Mouse (Mus musculus) stomach, postnatal 0 days (tissue): ENCODE measurements at regions not wholly inside any gene's neighbourhood (a gene's known extent, or its start where the extent isn't known, plus 50 kb on each side); places are given as distances from the start of the nearest gene placed in this dataset.
A peak's percentile ranks its signal among the peaks of the same experiment; 100 is the strongest.

ENCODE experiments used
- ATAC-seq: fragments of 200-750 bp; cut with Nextera tagmentation; 2 replicates; pipeline ENCODE4 v1.8.0; 2017; ENCODE audit not compliant: low FRiP score, low TSS enrichment
- DNase-seq: peaks from one replicate; pipeline ENCODE4 v3.0.0-alpha.2; 2016; ENCODE audit warnings: low spot score
- H3K27ac ChIP-seq: fragments of 300-500 bp; sonication (generic); replicated peaks from 2 replicates; pipeline ENCODE4 v1.5.1; 2014; ENCODE audit warnings: mild to moderate bottlenecking, control low read depth
- H3K27me3 ChIP-seq: fragments of 300-500 bp; sonication (generic); 2 replicates; pipeline ENCODE4 v1.6.1; 2014; ENCODE audit warnings: low read length; ENCODE audit not compliant: control insufficient read depth, insufficient read depth
- H3K36me3 ChIP-seq: fragments of 300-500 bp; sonication (generic); 2 replicates; pipeline ENCODE4 v1.6.1; 2014; ENCODE audit warnings: low read length, mixed read lengths; ENCODE audit not compliant: control insufficient read depth, insufficient read depth
- H3K4me1 ChIP-seq: fragments of 300-500 bp; sonication (generic); replicated peaks from 2 replicates; pipeline ENCODE4 v1.6.1; 2014; ENCODE audit warnings: antibody characterized with exemption; ENCODE audit not compliant: control insufficient read depth, insufficient read depth
- H3K4me2 ChIP-seq: fragments of 300-500 bp; sonication (generic); replicated peaks from 2 replicates; pipeline ENCODE4 v1.6.1; 2014; ENCODE audit warnings: low read depth, mild to moderate bottlenecking, control low read depth, moderate library complexity
- H3K4me3 ChIP-seq: fragments of 300-500 bp; sonication (generic); 2 replicates; pipeline ENCODE4 v1.5.1; 2014; ENCODE audit warnings: low read depth, low read length, control low read depth
- H3K9ac ChIP-seq: fragments of 300-500 bp; sonication (generic); 2 replicates; pipeline ENCODE4 v1.6.1; 2014; ENCODE audit warnings: mild to moderate bottlenecking, low read length, control low read depth, mixed read lengths
- H3K9me3 ChIP-seq: fragments of 300-500 bp; sonication (generic); 2 replicates; pipeline ENCODE4 v1.6.1; 2016; ENCODE audit warnings: low read length; ENCODE audit not compliant: control insufficient read depth
- CTCF ChIP-seq: IDR thresholded peaks from 2 replicates; pipeline ENCODE4 v1.5.1; 2016; ENCODE audit warnings: antibody characterized with exemption, low read depth, mild to moderate bottlenecking, moderate library complexity
- EP300 ChIP-seq: optimal IDR thresholded peaks from 2 replicates; pipeline ENCODE3; 2016; ENCODE audit warnings: antibody characterized with exemption
- WGBS: fragments of 180-500 bp; shearing (Covaris S2); extraction: QIAGEN DNeasy Blood & Tissue Kit; methylation state at CpG from one replicate; pipeline ENCODE4 v1.1.7; 2014; 5-methylcytosine and 5-hydroxymethylcytosine counted together

- WGBS = 85% methylated on average over 3 of the region's 3 CpGs
- no peaks in the 10 kb centered on the region for H3K4me1 ChIP-seq
- no peaks in the 10 kb centered on the region for H3K27me3 ChIP-seq
- no peak overlapping the region for H3K9ac ChIP-seq
- no peaks in the 10 kb centered on the region for H3K36me3 ChIP-seq
- no peak for ATAC-seq
- H3K4me2 ChIP-seq = no peak overlapping the region
- no peaks in the 10 kb centered on the region for H3K9me3 ChIP-seq
- no peak overlapping the region for H3K4me3 ChIP-seq
- TF ChIP-seq CTCF = no peak
- no peak for TF ChIP-seq EP300
- no peak for DNase-seq
- no peak overlapping the region for H3K27ac ChIP-seq
Measured at GRCm38 (mm10) chr5:33519394-33519793, 85.6 kb upstream of the Nkx1-1 start.

DNA sequence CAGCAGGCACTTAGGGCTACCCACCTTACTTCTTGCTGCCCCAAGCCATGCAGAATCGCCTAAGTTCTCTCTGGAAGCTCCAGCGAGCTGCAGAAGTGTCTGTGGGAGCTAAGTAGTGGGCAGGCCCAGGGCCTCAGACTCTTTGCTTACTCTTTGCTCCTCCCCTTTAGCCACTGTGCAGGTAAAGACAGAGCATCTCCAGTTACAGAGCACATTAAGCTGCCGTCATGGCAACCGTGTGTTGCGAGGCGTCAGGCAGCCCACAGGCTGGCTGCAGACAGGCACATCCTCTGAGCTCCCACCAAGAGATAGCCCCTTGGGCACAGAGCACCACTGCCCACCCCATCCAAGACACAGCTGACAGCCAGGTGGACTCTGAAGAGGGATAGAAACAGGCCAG, 85.1 kb upstream of the Nkx1-1 start:
- Histone ChIP-seq H3K9me3 (no peaks in the 10 kb centered on the region), H3K9ac (no peak overlapping the region), H3K27me3 (no peaks in the 10 kb centered on the region), H3K4me2 (no peak overlapping the region), H3K4me3 (no peak overlapping the region), H3K36me3 (no peaks in the 10 kb centered on the region), H3K27ac (no peak overlapping the region), H3K4me1 (no peaks in the 10 kb centered on the region)
- 34% methylated on average over 6 of the region's 6 CpGs for WGBS
- TF ChIP-seq EP300 (no peak), CTCF (no peak)
- DNase-seq (no peak), ATAC-seq (no peak)

GRCm38 (mm10) chr5:33517625-33518024, 83.8 kb upstream of the Nkx1-1 start:
- WGBS = 44% methylated on average over 8 of the region's 8 CpGs
- 0 out of 2 replicates have a peak overlapping the region, but pooled peaks have one; percentile 3 for H3K4me2 ChIP-seq
- no peak for DNase-seq

DNA sequence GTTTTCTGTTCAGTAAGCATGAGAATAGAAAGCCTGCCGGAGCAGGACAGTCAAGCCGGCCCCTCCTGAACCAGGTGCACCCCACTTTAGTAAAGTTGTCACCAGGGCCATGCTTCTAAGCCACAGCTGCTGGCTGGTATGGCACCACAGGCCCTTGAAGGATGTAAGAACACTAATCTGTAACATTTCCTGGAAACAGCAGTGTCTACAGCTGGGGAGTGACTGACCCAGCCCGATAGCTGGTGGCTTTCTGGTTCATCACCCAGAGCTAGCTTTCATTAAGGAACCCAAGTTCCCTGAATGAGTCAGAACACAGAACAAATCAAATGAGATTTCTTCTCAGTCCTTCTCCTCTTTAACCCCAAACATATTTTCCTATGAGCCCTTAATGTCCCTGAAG, 82.4 kb upstream of the Nkx1-1 start:
- H3K9me3 ChIP-seq = no peaks in the 10 kb centered on the region
- WGBS = 84% methylated on average over 3 of the region's 3 CpGs
- no peak overlapping the region for H3K4me3 ChIP-seq
- H3K4me2 ChIP-seq = no peak overlapping the region
- DNase-seq (no peak), ATAC-seq (no peak)
- H3K27me3 ChIP-seq = no peaks in the 10 kb centered on the region
- no peaks in the 10 kb centered on the region for H3K4me1 ChIP-seq
- H3K36me3 ChIP-seq = no peaks in the 10 kb centered on the region
- H3K9ac ChIP-seq = no peak overlapping the region
- H3K27ac ChIP-seq = no peak overlapping the region
- TF ChIP-seq EP300 = no peak
- TF ChIP-seq CTCF = no peak

More at GRCm38 (mm10) chr5:33517625-33518024, 83.8 kb upstream of the Nkx1-1 start:
- H3K4me1 ChIP-seq = no peaks in the 10 kb centered on the region
- H3K27me3 ChIP-seq = no peaks in the 10 kb centered on the region
- H3K9me3 ChIP-seq = no peaks in the 10 kb centered on the region
- H3K36me3 ChIP-seq = no peaks in the 10 kb centered on the region
- no peak for TF ChIP-seq EP300
- TF ChIP-seq CTCF = peak; percentile 48
- no peak for ATAC-seq
- H3K4me3 ChIP-seq = no peak overlapping the region
- H3K27ac ChIP-seq = no peak overlapping the region
- H3K9ac ChIP-seq = no peak overlapping the region

DNA sequence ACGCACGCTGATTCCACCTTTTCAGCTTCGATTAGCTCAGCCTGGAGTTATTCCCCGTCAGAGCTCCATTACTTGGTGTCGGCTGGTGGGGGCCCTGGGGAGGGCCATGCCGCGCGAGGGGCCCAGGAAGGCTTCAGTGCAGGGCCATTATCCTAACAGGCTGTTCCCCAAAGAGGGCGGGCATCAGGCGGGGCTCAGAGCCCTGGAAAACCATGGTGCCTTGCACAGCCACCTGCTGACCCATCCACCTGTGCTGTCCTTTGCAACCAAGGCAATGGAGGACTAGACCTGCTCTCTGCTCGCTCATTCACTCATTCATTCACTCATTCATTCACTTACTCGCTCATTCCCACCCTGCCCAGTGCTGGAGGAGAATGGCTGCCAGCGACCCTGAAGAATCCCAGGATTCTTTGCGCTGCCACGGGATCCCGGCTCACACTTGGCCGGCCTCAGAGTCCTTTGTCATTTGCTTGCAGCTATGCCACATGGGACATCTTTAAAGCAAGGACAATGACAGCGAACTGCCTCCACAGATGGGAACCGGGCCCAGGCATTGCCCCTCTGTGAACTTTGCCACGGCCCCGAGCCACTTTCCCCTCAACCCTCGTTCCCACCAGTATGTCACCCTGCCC, 78.6 kb upstream of the Nkx1-1 start:
- Histone ChIP-seq H3K9me3 (no peaks in the 10 kb centered on the region), H3K4me3 (no peak overlapping the region), H3K27me3 (no peaks in the 10 kb centered on the region), H3K4me2 (no peak overlapping the region), H3K36me3 (no peaks in the 10 kb centered on the region), H3K27ac (no peak overlapping the region), H3K4me1 (no peaks in the 10 kb centered on the region), H3K9ac (no peak overlapping the region)
- DNase-seq = no peak
- no peak for TF ChIP-seq EP300
- no peak for TF ChIP-seq CTCF
- 52% methylated on average over 22 of the region's 22 CpGs for WGBS
- ATAC-seq = no peak

DNA sequence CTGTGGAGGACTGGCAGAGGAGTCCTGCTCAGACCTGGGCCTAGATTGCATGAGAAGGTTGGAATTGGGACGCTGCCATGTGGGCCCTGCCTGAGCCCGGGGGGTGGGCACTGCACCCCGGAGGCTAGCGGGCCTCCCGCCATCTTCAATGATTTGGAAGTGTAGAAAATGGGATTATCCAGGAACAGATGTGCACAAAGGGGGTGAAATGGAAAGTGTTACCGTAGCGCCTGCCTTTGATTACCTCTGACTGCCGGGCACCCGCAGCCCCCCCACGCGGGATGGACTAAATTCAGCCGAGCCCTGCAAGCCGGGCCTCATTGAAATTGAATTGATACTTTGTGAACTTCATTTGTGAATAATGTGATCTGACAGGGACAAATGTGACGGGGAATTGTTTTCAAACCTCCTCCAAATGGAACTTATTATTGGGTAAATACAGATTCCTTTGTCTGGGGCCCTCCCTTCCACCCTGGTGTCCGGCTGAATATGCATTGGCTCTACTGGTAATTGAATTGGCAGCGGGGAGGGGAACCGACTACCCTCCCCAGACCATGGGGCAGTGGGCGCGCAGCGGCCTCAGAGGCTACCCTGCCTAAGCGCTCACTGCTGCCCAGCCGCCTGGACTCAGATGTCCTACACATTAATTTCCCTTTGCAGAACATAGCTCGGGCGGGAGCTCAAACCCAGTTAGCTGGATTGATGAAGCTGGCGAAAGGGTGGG, 77.9 kb upstream of the Nkx1-1 start:
- H3K36me3 ChIP-seq = no peaks in the 10 kb centered on the region
- DNase-seq (no peak), ATAC-seq (no peak)
- H3K9me3 ChIP-seq = no peaks in the 10 kb centered on the region
- TF ChIP-seq EP300 = no peak
- TF ChIP-seq CTCF = no peak
- 72% methylated on average over 25 of the region's 25 CpGs for WGBS
- no peak overlapping the region for H3K4me2 ChIP-seq
- no peak overlapping the region for H3K27ac ChIP-seq
- H3K9ac ChIP-seq = no peak overlapping the region
- no peaks in the 10 kb centered on the region for H3K4me1 ChIP-seq
- no peaks in the 10 kb centered on the region for H3K27me3 ChIP-seq
- H3K4me3 ChIP-seq = no peak overlapping the region
